Mouse (Mus musculus) CH12.LX (cell line): ENCODE measurements around the gene Ddx6. TPM values are rescaled to one million over a fixed set of nuclear protein-coding genes. Genes with fewer than 3 reads are reported as not detected.
A peak's percentile ranks its signal among the peaks of the same experiment; 100 is the strongest.

ENCODE experiments used
- DNase-seq: peaks from one replicate; pipeline ENCODE4 v3.0.0-alpha.2; 2013; ENCODE audit errors: extremely low read depth
- H3K27ac ChIP-seq: 2 replicates; pipeline ENCODE4 v1.5.1; 2012; ENCODE audit warnings: low read depth, mild to moderate bottlenecking, control low read depth, moderate library complexity; ENCODE audit not compliant: insufficient read depth
- H3K27me3 ChIP-seq: replicated peaks from 2 replicates; pipeline ENCODE3; 2012; ENCODE audit warnings: inconsistent platforms
- H3K36me3 ChIP-seq, 2 experiments: replicated peaks in 1 of 2; 2 replicates each; pipeline versions ENCODE3 to v1.6.1; 2012; ENCODE audit warnings: inconsistent platforms in 1 of 2, low read length in 1 of 2, mild to moderate bottlenecking in 1 of 2, mixed read lengths in 1 of 2, moderate library complexity in 1 of 2; ENCODE audit not compliant: control insufficient read depth in 1 of 2, insufficient read depth in 1 of 2
- H3K4me1 ChIP-seq, 2 experiments: 2 replicates each; pipeline ENCODE4 v1.6.1; 2012; ENCODE audit warnings: inconsistent platforms in 1 of 2, moderate library complexity in 1 of 2; ENCODE audit not compliant: insufficient read depth in 2 of 2, control insufficient read depth in 1 of 2
- H3K4me2 ChIP-seq: 2 replicates; pipeline ENCODE4 v1.6.1; 2012; ENCODE audit warnings: low read depth, mild to moderate bottlenecking, control low read depth; ENCODE audit not compliant: poor library complexity, insufficient read depth, severe bottlenecking
- H3K4me3 ChIP-seq, 3 experiments: fragments of 150-350 bp in 1 of 3; sonication (generic) in 1 of 3; replicated peaks in 1 of 3; 2 replicates each; pipeline versions ENCODE3 to v1.5.1; 2011 to 2012; ENCODE audit warnings: low read depth in 2 of 3, low read length in 2 of 3, mild to moderate bottlenecking in 2 of 3, moderate library complexity in 2 of 3, control low read depth in 1 of 3, improper control_type of control experiment in 1 of 3, inconsistent platforms in 1 of 3, mixed read lengths in 1 of 3; ENCODE audit not compliant: poor library complexity in 1 of 3
- H3K79me2 ChIP-seq: replicated peaks from 2 replicates; pipeline ENCODE4 v1.6.1; 2012; ENCODE audit warnings: mild to moderate bottlenecking, moderate library complexity; ENCODE audit not compliant: control insufficient read depth, poor library complexity, insufficient read depth, severe bottlenecking; ENCODE audit errors: extremely low read depth
- H3K9ac ChIP-seq: 2 replicates; pipeline ENCODE4 v1.6.1; 2012; ENCODE audit warnings: low read depth, mild to moderate bottlenecking, control low read depth, moderate library complexity; ENCODE audit not compliant: insufficient read depth
- H3K9me3 ChIP-seq: replicated peaks from 2 replicates; pipeline ENCODE3; 2012; ENCODE audit warnings: low read length, inconsistent platforms, mixed read lengths
- BHLHE40 ChIP-seq: IDR thresholded peaks from 2 replicates; pipeline ENCODE4 v1.6.1; 2011; ENCODE audit warnings: mild to moderate bottlenecking, low read depth, low read length, improper control_type of control experiment
- CHD1 ChIP-seq: IDR thresholded peaks from 2 replicates; pipeline ENCODE4 v1.6.1; 2012; ENCODE audit warnings: low read depth, low read length, improper control_type of control experiment, inconsistent platforms
- CHD2 ChIP-seq: IDR thresholded peaks from 2 replicates; pipeline ENCODE4 v1.6.1; 2011; ENCODE audit warnings: low read length, improper control_type of control experiment
- CTCF ChIP-seq, 2 experiments: IDR thresholded peaks in 1 of 2; conservative IDR thresholded peaks in 1 of 2; 2 replicates each; pipeline ENCODE4 v1.5.1; 2011 to 2012; ENCODE audit warnings: low read depth in 2 of 2, low read length in 2 of 2, improper control_type of control experiment in 1 of 2, inconsistent platforms in 1 of 2, mild to moderate bottlenecking in 1 of 2, moderate library complexity in 1 of 2
- E2F4 ChIP-seq: IDR thresholded peaks from 2 replicates; pipeline ENCODE4 v1.6.1; 2011; ENCODE audit warnings: low read depth, low read length, improper control_type of control experiment; ENCODE audit not compliant: insufficient replicate concordance
- ELF1 ChIP-seq: IDR thresholded peaks from 2 replicates; pipeline ENCODE4 v1.6.1; 2014; ENCODE audit warnings: low read depth, mild to moderate bottlenecking, inconsistent platforms, low read length, improper control_type of control experiment
- EP300 ChIP-seq: IDR thresholded peaks from 2 replicates; pipeline ENCODE4 v1.6.1; 2011; ENCODE audit warnings: low read length, improper control_type of control experiment
- ETS1 ChIP-seq: conservative IDR thresholded peaks from 2 replicates; pipeline ENCODE4 v1.6.1; 2012; ENCODE audit warnings: low read depth, mild to moderate bottlenecking, inconsistent platforms, low read length, improper control_type of control experiment, moderate library complexity
- GABPA ChIP-seq: IDR thresholded peaks from 2 replicates; pipeline ENCODE4 v1.6.1; 2012; ENCODE audit warnings: low read depth, low read length, improper control_type of control experiment, inconsistent platforms; ENCODE audit not compliant: insufficient replicate concordance
- HCFC1 ChIP-seq: IDR thresholded peaks from 2 replicates; pipeline ENCODE4 v1.6.1; 2012; ENCODE audit warnings: low read depth, mild to moderate bottlenecking, inconsistent platforms, low read length, improper control_type of control experiment
- IRF4 ChIP-seq: IDR thresholded peaks from 2 replicates; pipeline ENCODE4 v1.6.1; 2014; ENCODE audit warnings: low read depth, mild to moderate bottlenecking, inconsistent platforms, low read length, improper control_type of control experiment
- JUN ChIP-seq: IDR thresholded peaks from 2 replicates; pipeline ENCODE4 v1.6.1; 2011; ENCODE audit warnings: low read depth, mild to moderate bottlenecking, low read length, improper control_type of control experiment, moderate library complexity; ENCODE audit not compliant: insufficient read depth
- JUND ChIP-seq: conservative IDR thresholded peaks from 2 replicates; pipeline ENCODE4 v1.6.1; 2011; ENCODE audit warnings: low read depth, low read length, improper control_type of control experiment
- KAT2A ChIP-seq: IDR thresholded peaks from 2 replicates; pipeline ENCODE4 v1.6.1; 2012; ENCODE audit warnings: low read length, improper control_type of control experiment, inconsistent platforms; ENCODE audit not compliant: insufficient replicate concordance
- MAFK ChIP-seq: IDR thresholded peaks from 2 replicates; pipeline ENCODE4 v1.6.1; 2011; ENCODE audit warnings: low read length, improper control_type of control experiment; ENCODE audit not compliant: insufficient replicate concordance
- MAX ChIP-seq: IDR thresholded peaks from 2 replicates; pipeline ENCODE4 v1.6.1; 2011; ENCODE audit warnings: low read length, improper control_type of control experiment
- MAZ ChIP-seq: IDR thresholded peaks from 2 replicates; pipeline ENCODE4 v1.6.1; 2012; ENCODE audit warnings: low read depth, mild to moderate bottlenecking, inconsistent platforms, low read length, improper control_type of control experiment, moderate library complexity
- MEF2A ChIP-seq: IDR thresholded peaks from 2 replicates; pipeline ENCODE4 v1.6.1; 2014; ENCODE audit warnings: low read depth, mild to moderate bottlenecking, inconsistent platforms, low read length, improper control_type of control experiment, borderline replicate concordance
- MXI1 ChIP-seq: IDR thresholded peaks from 2 replicates; pipeline ENCODE4 v1.6.1; 2011; ENCODE audit warnings: mild to moderate bottlenecking, low read depth, low read length, improper control_type of control experiment
- MYC ChIP-seq: IDR thresholded peaks from 2 replicates; pipeline ENCODE4 v1.6.1; 2011; ENCODE audit warnings: low read depth, mild to moderate bottlenecking, improper control_type of control experiment, low read length
- NELFE ChIP-seq: IDR thresholded peaks from 2 replicates; pipeline ENCODE4 v1.6.1; 2011; ENCODE audit warnings: low read depth, low read length, improper control_type of control experiment
- NRF1 ChIP-seq: IDR thresholded peaks from 2 replicates; pipeline ENCODE4 v1.6.1; 2014; ENCODE audit warnings: low read depth, mild to moderate bottlenecking, inconsistent platforms, low read length, improper control_type of control experiment, moderate library complexity
- PAX5 ChIP-seq: IDR thresholded peaks from 2 replicates; pipeline ENCODE4 v1.6.1; 2012; ENCODE audit warnings: low read length, inconsistent platforms, mixed read lengths
- RCOR1 ChIP-seq: conservative IDR thresholded peaks from 2 replicates; pipeline ENCODE4 v1.6.1; 2012; ENCODE audit warnings: low read depth, mild to moderate bottlenecking, inconsistent platforms, low read length, improper control_type of control experiment
- SIN3A ChIP-seq: IDR thresholded peaks from 2 replicates; pipeline ENCODE4 v1.6.1; 2012; ENCODE audit warnings: low read length, improper control_type of control experiment, inconsistent platforms
- SMC3 ChIP-seq: IDR thresholded peaks from 2 replicates; pipeline ENCODE4 v1.6.1; 2011; ENCODE audit warnings: low read depth, low read length, improper control_type of control experiment
- TBP ChIP-seq: conservative IDR thresholded peaks from 2 replicates; pipeline ENCODE4 v1.6.1; 2011; ENCODE audit warnings: low read depth, low read length, improper control_type of control experiment
- TCF12 ChIP-seq: IDR thresholded peaks from 2 replicates; pipeline ENCODE4 v1.6.1; 2014; ENCODE audit warnings: low read depth, mild to moderate bottlenecking, inconsistent platforms, low read length, improper control_type of control experiment
- UBTF ChIP-seq: IDR thresholded peaks from 2 replicates; pipeline ENCODE4 v1.6.1; 2012; ENCODE audit warnings: low read depth, mild to moderate bottlenecking, inconsistent platforms, low read length, improper control_type of control experiment, moderate library complexity
- USF1 ChIP-seq: IDR thresholded peaks from 2 replicates; pipeline ENCODE4 v1.6.1; 2014; ENCODE audit warnings: low read depth, mild to moderate bottlenecking, inconsistent platforms, low read length, improper control_type of control experiment
- USF2 ChIP-seq: conservative IDR thresholded peaks from 2 replicates; pipeline ENCODE4 v1.6.1; 2011; ENCODE audit warnings: low read depth, low read length, improper control_type of control experiment
- ZC3H11A ChIP-seq: IDR thresholded peaks from 2 replicates; pipeline ENCODE4 v1.6.1; 2012; ENCODE audit warnings: low read depth, mild to moderate bottlenecking, inconsistent platforms, low read length, improper control_type of control experiment
- ZKSCAN1 ChIP-seq: IDR thresholded peaks from 2 replicates; pipeline ENCODE4 v1.6.1; 2012; ENCODE audit warnings: low read depth, inconsistent platforms, low read length, improper control_type of control experiment, borderline replicate concordance
- ZMIZ1 ChIP-seq: IDR thresholded peaks from 2 replicates; pipeline ENCODE4 v1.6.1; 2012; ENCODE audit warnings: low read depth, mild to moderate bottlenecking, inconsistent platforms, low read length, improper control_type of control experiment
- ZNF384 ChIP-seq: IDR thresholded peaks from 2 replicates; pipeline ENCODE4 v1.6.1; 2012; ENCODE audit warnings: low read depth, low read length, improper control_type of control experiment, inconsistent platforms
- dilution Hi-C: fragments of 300-500 bp; cut with MboI; formaldehyde crosslinking; loops from 2 replicates; pipeline ENCODE4 v1.14.3; 2020; ENCODE audit warnings: low sequenced_read_pairs; ENCODE audit not compliant: extremely low pct_unique_long_range_greater_than_20kb, extremely low pct_ligation_motif_present
- in situ Hi-C: fragments of 300-500 bp; cut with MboI; formaldehyde crosslinking; loops from 3 replicates; pipeline ENCODE4 v1.14.3; 2019; ENCODE audit warnings: low sequenced_read_pairs, low pct_ligation_motif_present, low pct_unique_long_range_greater_than_20kb, mixed read lengths
- polyA plus RNA-seq: library from polyadenylated mRNA; unstranded; fragments of >175 nt; gene quantifications from 2 replicates; pipeline ENCODE4 v1.2.1, GENCODE M21; 2012; ENCODE audit warnings: low read depth; ENCODE audit not compliant: insufficient read length
- total RNA-seq, 2 experiments: library from RNA; depleted of rRNA; stranded (reverse); fragments of 300-350 nt in 1 of 2; fragments of >200 nt in 1 of 2; gene quantifications; 2 replicates each; pipeline ENCODE4 v1.2.3; 2012 to 2014

Ddx6 gene
- total and polyA plus RNA-seq, 3 experiments: 41.5 to 81.2 (median 71.4) TPM

- TF ChIP-seq JUND (no peak), RCOR1 (no peak)
Measured at GRCm38 (mm10) chr9:44603454-44604289, 1.0 kb upstream of the Ddx6 start (continued).

GRCm38 (mm10) chr9:44604290-44604778 lies 358 bp upstream of the Ddx6 start:
- Histone ChIP-seq H3K27me3 (no peaks in the 10 kb centered on the region), H3K9ac (peak overlapping the region; percentile 92), H3K79me2 (peaks cover 55% of the 10 kb centered on the region), H3K36me3 (peaks cover 17 to 18% of the 10 kb centered on the region in 2 experiments), H3K9me3 (no peaks in the 10 kb centered on the region), H3K4me2 (no peak overlapping the region), H3K27ac (peak overlapping the region; percentile 76), H3K4me1 (peaks cover 4 to 40% of the 10 kb centered on the region in 2 experiments), H3K4me3 (peak overlapping the region; percentile 76 to 98 (median 96))
- dilution Hi-C loops (no loop called here), in situ Hi-C loops (loop anchor here (5.0 kb wide), 1 partner anchor 37 kb away; no protein-coding TSS in a partner anchor)
- peak; percentile 70 for DNase-seq
- no peak for TF ChIP-seq EP300
- no peak for TF ChIP-seq E2F4
- TF ChIP-seq BHLHE40: no peak
- TF ChIP-seq SIN3A: 0 out of 2 replicates have a peak, but pooled peaks have one; percentile 48
- peak; percentile 28; the same call in 1 of the 2 replicates for TF ChIP-seq NELFE
- TF ChIP-seq RCOR1: no peak
- TF ChIP-seq UBTF: peak; percentile 88
- no peak for TF ChIP-seq ELF1
- no peak for TF ChIP-seq KAT2A
- TF ChIP-seq ZMIZ1: no peak
- TF ChIP-seq MAFK: no peak
- no peak for TF ChIP-seq ZNF384
- TF ChIP-seq JUND: no peak
- TF ChIP-seq GABPA: no peak
- no peak for TF ChIP-seq PAX5
- TF ChIP-seq SMC3: no peak
- no peak for TF ChIP-seq CHD2
- no peak for TF ChIP-seq ZKSCAN1
- TF ChIP-seq MEF2A: no peak
- TF ChIP-seq TCF12: peak; percentile 76
- TF ChIP-seq ETS1: no peak
- TF ChIP-seq MXI1: 0 out of 2 replicates have a peak, but pooled peaks have one; percentile 53
- no peak for TF ChIP-seq MAX
- no peak for TF ChIP-seq TBP
- no peak for TF ChIP-seq IRF4
- no peak; the same call in 1 of the 2 replicates for TF ChIP-seq HCFC1
- 0 out of 2 replicates have a peak, but pooled peaks have one; percentile 7 for TF ChIP-seq CHD1
- TF ChIP-seq CTCF (conservative IDR thresholded peaks at IDR 0.05 in 1 of 2, IDR thresholded peaks at IDR 0.05 in 1 of 2; ENCODE audit: low read depth in 2 of 2, low read length in 2 of 2): no peak
- TF ChIP-seq MAZ: no peak
- TF ChIP-seq MYC: no peak
- TF ChIP-seq ZC3H11A: no peak
- TF ChIP-seq USF2: no peak
- no peak for TF ChIP-seq JUN
- TF ChIP-seq USF1: no peak
- TF ChIP-seq NRF1: peak; percentile 57
